Mouse (Mus musculus) ES-E14 (cell line): ENCODE results near the gene Bmyc. TPM values are rescaled to one million over a fixed set of nuclear protein-coding genes. Genes with fewer than 3 reads are reported as not detected.

Experiments
- DNase-seq: peaks from one replicate; pipeline ENCODE4 v3.0.0-alpha.2; 2013; ENCODE audit warnings: low read depth, low spot score
- H3K27ac ChIP-seq: 2 replicates; pipeline ENCODE4 v1.5.1; 2012; ENCODE audit warnings: low read depth, mild to moderate bottlenecking, low read length, moderate library complexity, mixed read lengths; ENCODE audit not compliant: poor library complexity, insufficient read depth, severe bottlenecking
- H3K36me3 ChIP-seq: 2 replicates; pipeline ENCODE4 v1.6.1; 2012; ENCODE audit warnings: mild to moderate bottlenecking, low read length, moderate library complexity, mixed read lengths; ENCODE audit not compliant: control insufficient read depth, poor library complexity, insufficient read depth, severe bottlenecking
- H3K4me1 ChIP-seq, 2 experiments: fragments of 150-350 bp in 1 of 2; sonication (generic) in 1 of 2; 2 replicates each; pipeline ENCODE4 v1.6.1; 2012; ENCODE audit warnings: low read length in 2 of 2, mild to moderate bottlenecking in 1 of 2, mixed read lengths in 1 of 2; ENCODE audit not compliant: control insufficient read depth in 2 of 2, insufficient read depth in 2 of 2, poor library complexity in 1 of 2
- H3K4me3 ChIP-seq, 2 experiments: fragments of 150-350 bp in 1 of 2; sonication (generic) in 1 of 2; 2 replicates each; pipeline ENCODE4 v1.5.1; 2012; ENCODE audit warnings: low read length in 2 of 2, low read depth in 1 of 2, mild to moderate bottlenecking in 1 of 2, mixed read lengths in 1 of 2; ENCODE audit not compliant: insufficient read depth in 1 of 2, poor library complexity in 1 of 2, severe bottlenecking in 1 of 2
- H3K9ac ChIP-seq: 2 replicates; pipeline ENCODE4 v1.6.1; 2012; ENCODE audit warnings: low read depth, mild to moderate bottlenecking, low read length, mixed read lengths; ENCODE audit not compliant: poor library complexity, insufficient read depth, severe bottlenecking
- H3K9me3 ChIP-seq: fragments of 150-350 bp; sonication (generic); 2 replicates; pipeline ENCODE4 v1.6.1; 2012; ENCODE audit warnings: low read depth, mild to moderate bottlenecking, low read length; ENCODE audit not compliant: control insufficient read depth, insufficient read depth
- CHD2 ChIP-seq: IDR thresholded peaks from 2 replicates; pipeline ENCODE4 v1.6.1; 2014; ENCODE audit warnings: mild to moderate bottlenecking, low read depth, low read length, inconsistent platforms
- HCFC1 ChIP-seq: IDR thresholded peaks from 2 replicates; pipeline ENCODE4 v1.6.1; 2012; ENCODE audit warnings: low read length, inconsistent platforms, borderline replicate concordance; ENCODE audit not compliant: insufficient read depth
- MAFK ChIP-seq: IDR thresholded peaks from 2 replicates; pipeline ENCODE4 v1.6.1; 2014; ENCODE audit warnings: mild to moderate bottlenecking, low read depth, low read length, inconsistent platforms; ENCODE audit not compliant: insufficient read depth
- ZC3H11A ChIP-seq: IDR thresholded peaks from 2 replicates; pipeline ENCODE4 v1.6.1; 2012; ENCODE audit warnings: low read depth, mild to moderate bottlenecking, inconsistent platforms, low read length, borderline replicate concordance
- ZNF384 ChIP-seq: IDR thresholded peaks from 2 replicates; pipeline ENCODE4 v1.6.1; 2012; ENCODE audit warnings: low read depth, low read length, inconsistent platforms
- in situ Hi-C, 2 experiments: fragments of 600-800 bp; cut with MboI; formaldehyde crosslinking; loops; one replicate each; pipeline ENCODE4 v1.15.1; 2025; ENCODE audit warnings: low sequenced_read_pairs in 2 of 2, inconsistent platforms in 1 of 2; ENCODE audit not compliant: unreplicated experiment in 2 of 2
- total RNA-seq: library from RNA; depleted of rRNA; stranded (reverse); fragments of 300-350 nt; gene quantifications from 2 replicates; pipeline ENCODE4 v1.2.3, GENCODE M21; 2012; rRNA removed

Gene Bmyc
- total RNA-seq = 8.2 and 13.0 TPM in 2 replicates

DNA sequence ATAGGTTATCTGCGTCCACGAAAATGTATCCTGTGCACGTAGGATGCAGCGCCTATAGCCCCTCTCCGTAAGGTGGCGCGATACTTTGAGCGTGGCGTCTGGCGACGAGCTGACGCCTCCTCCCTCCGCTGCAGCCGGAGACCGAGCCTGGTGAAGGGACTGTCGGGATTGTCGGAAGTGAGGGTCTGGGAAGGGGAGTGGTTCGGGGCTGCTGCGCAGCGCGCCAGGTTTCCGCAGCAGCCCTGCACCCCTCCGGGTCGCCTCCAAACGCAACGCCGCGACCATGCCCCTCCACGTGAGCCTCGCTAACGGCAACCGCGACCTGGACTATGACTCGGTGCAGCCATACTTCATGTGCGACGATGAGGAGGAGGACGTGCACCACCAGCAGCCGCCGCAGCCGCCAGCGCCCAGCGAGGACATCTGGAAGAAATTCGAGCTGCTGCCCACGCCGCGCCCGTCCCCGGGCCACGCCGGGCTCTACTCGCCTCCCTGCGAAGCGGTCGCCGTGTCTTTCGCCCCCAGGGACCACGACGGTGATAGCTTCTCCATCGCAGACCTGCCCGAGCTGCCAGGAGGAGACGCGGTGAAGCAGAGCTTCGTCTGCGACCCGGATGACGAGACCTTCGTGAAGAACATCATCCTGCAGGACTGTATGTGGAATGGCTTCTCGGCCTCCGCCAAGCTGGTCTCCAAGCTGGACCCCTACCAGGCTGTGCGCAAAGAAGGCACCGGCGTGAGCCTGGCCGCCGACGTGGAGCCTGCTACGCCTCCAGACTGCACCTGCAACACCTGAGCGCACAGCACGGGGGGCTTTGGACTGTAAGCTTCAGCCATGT is at the start of gene Bmyc:
Bmyc (plus strand) TSS at position 97 of the 839 bp plus-strand sequence.
- H3K27ac ChIP-seq = no peak within 1 kb of the TSS
- H3K36me3 ChIP-seq = no peaks in the 10 kb centered on the region
- H3K9me3 ChIP-seq = no peaks in the 10 kb centered on the region
- H3K4me3 ChIP-seq = peak within 1 kb of the TSS; percentile 75 to 79
- in situ Hi-C loops = no loop called here
- TF ChIP-seq ZC3H11A (no peak), MAFK (no peak), ZNF384 (no peak), CHD2 (peak; percentile 70), HCFC1 (peak; percentile 52; the same call in 1 of the 2 replicates)
- DNase-seq = peak; percentile 71
- H3K9ac ChIP-seq = peak within 1 kb of the TSS; percentile 79
- peaks cover 1 to 7% of the 10 kb centered on the region in 2 experiments; a peak in 1 of 4 replicates for H3K4me1 ChIP-seq

GRCm38 (mm10) chr2:25657246-25657645 is 49.3 kb upstream of the Bmyc start:
- in situ Hi-C loops = no loop called here
- TF ChIP-seq ZC3H11A = no peak
- TF ChIP-seq ZNF384 = no peak
- TF ChIP-seq MAFK = no peak
- no peak for TF ChIP-seq CHD2
- no peak for TF ChIP-seq HCFC1
- Histone ChIP-seq H3K36me3 (no peaks in the 10 kb centered on the region), H3K9ac (no peak overlapping the region), H3K9me3 (no peaks in the 10 kb centered on the region), H3K4me1 (no peaks in the 10 kb centered on the region), H3K4me3 (no peak overlapping the region), H3K27ac (no peak overlapping the region)
- DNase-seq = no peak

DNA sequence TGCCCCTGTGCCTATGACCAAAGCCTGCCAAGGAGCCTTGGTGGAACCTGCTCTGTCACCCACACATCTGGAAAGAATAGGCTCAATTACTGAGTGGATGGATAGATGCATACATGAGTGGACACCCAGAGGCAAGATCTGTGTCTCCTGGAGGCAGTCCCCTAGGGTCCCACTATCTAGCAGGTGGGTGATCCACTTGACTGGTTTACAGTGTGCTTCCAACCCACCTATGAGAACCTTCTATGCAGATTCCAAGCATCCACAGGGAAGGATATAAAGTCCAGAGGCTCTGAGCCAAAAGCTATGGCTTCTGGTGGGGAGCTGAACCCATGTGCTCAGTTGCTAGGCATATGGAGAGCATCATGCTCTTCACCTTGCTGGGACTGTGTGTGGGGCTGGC is 48.9 kb upstream of the Bmyc start, which contains the start of gene Lcn5:
Lcn5 (plus strand) TSS at position 301 of the 400 bp plus-strand sequence.
- Histone ChIP-seq H3K9me3 (no peaks in the 10 kb centered on the region), H3K36me3 (no peaks in the 10 kb centered on the region), H3K4me3 (no peak within 1 kb of the TSS), H3K9ac (no peak within 1 kb of the TSS), H3K4me1 (no peaks in the 10 kb centered on the region), H3K27ac (no peak within 1 kb of the TSS)
- in situ Hi-C loops = no loop called here
- no peak for DNase-seq
- TF ChIP-seq HCFC1 (no peak), ZC3H11A (no peak), ZNF384 (no peak), CHD2 (no peak), MAFK (no peak)

- Histone ChIP-seq H3K4me1 (no peaks in the 10 kb centered on the region), H3K27ac (no peak overlapping the region), H3K9ac (no peak overlapping the region), H3K36me3 (no peaks in the 10 kb centered on the region), H3K9me3 (no peaks in the 10 kb centered on the region), H3K4me3 (no peak overlapping the region)
- TF ChIP-seq CHD2 (no peak), ZC3H11A (no peak), HCFC1 (no peak), MAFK (no peak), ZNF384 (no peak)
- in situ Hi-C loops = no loop called here
- DNase-seq = no peak
These were observed 46.3 kb upstream of the Bmyc start for GRCm38 (mm10) chr2:25660279-25660678.
